Mouse (Mus musculus): ENCODE measurements at regions not wholly inside any gene's neighbourhood (a gene's known extent, or its start where the extent isn't known, plus 50 kb on each side); places are given as distances from the start of the nearest gene placed in this dataset.
"Not testable (repeated sequence)": the region's sequence is repeated elsewhere in the genome, so short reads cannot be mapped to it uniquely, and the experiment has no call there.

GRCm38 (mm10) chr17:13432256-13432655 is 77.9 kb downstream of the Tcp10c start:
- not testable (repeated sequence) for H3K27me3 ChIP-seq; H3K4me1 ChIP-seq; H3K27ac ChIP-seq; H3K9ac ChIP-seq; H3K4me3 ChIP-seq; H3K4me2 ChIP-seq (replicated peaks); ATAC-seq (ENCODE audit: low FRiP score); H3K36me3 ChIP-seq; H3K9me3 ChIP-seq (replicated peaks)
- 80% methylated on average over 3 of the region's 3 CpGs for WGBS

DNA sequence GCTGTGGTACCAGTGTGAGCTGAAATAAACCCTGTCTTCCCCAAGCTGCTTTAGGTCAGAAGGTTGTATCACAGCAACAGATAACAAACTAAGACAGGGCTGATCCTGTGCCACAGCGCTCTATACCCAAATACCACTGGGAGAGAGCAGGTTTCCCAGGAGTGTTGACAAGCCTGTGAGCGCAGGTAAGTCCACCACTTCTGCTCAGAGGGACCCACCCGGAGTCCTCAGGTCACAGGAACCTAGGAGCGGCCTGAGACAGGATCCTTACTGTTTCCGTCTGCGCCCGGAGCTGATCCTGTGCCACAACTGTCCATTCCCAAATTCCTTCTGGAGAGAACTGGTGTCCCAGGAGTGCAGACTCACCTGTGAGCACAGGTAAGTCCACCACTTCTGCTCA is 79.8 kb downstream of the Tcp10c start:
- not testable (repeated sequence) for H3K27ac ChIP-seq; H3K9me3 ChIP-seq (replicated peaks); H3K4me1 ChIP-seq; H3K36me3 ChIP-seq; H3K4me2 ChIP-seq (replicated peaks); H3K9ac ChIP-seq; H3K27me3 ChIP-seq; H3K4me3 ChIP-seq
- WGBS = 88% methylated on average over 7 of the region's 7 CpGs
- peak; percentile 71; the same call in 1 of the 2 replicates for ATAC-seq (ENCODE audit: low FRiP score)

DNA sequence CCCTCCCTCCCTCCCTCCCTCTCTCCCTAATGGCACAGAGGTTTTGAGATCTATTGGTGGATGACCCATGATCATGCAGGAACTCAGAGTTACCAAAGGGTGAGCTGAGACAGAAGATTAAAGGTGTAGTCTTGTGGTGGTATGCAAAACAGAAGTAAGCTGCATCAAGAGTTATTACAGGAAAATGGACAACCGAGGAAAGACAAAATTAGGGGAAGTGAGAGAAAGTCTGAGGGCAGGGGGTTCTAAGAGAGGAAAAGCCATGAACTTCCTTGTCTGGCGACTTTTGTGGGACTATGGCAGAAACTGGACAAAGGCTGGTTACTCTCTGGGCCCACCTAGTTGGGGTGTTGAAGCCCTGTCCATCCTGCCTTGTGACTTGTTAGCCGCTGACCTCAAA is 84.4 kb downstream of the Tcp10c start:
- H3K27ac ChIP-seq; H3K4me1 ChIP-seq; H3K9ac ChIP-seq; ATAC-seq (ENCODE audit: low FRiP score); H3K36me3 ChIP-seq; H3K27me3 ChIP-seq; H3K4me2 ChIP-seq (replicated peaks); H3K4me3 ChIP-seq: not testable (repeated sequence)
- WGBS = 88% methylated on average over 3 of the region's 3 CpGs
- H3K9me3 ChIP-seq (replicated peaks) = peaks cover 20% of the 10 kb centered on the region

DNA sequence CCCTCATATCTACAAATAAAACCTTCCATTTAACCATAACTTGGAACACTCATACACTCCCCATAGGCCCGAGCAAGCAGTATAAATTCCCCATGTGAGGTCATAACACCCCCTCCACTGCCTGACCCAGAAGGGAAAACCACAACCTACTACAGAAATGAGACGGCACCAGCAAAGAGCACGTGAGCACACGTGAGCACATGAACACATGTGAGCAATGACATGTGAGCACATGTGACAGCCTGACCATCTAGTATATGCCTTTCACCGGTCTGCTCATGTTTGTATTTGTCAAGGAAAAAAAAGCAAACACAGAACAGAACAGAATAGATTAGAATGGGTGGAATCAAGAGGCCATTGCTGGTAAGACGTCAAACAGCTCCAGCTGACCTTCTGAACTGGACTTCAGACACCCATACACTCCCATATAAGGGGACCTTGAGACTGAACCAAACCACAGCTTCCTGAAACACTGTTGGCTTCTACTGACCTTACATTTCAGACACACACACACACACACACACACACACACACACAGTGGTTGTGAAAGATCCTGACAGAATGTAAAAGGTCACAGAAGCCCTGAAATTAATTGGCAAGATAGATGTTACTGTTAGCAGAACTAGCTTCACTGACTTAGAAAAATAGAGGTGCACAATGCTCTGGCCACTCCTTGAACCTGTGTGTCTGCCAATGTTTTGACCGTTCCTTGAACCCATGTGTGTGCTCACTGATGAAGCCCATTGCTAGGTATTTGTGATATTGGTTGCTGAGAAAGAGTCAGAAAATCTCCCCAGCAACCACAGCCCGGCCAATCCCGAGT is 86.5 kb downstream of the Tcp10c start:
- WGBS = 83% methylated on average over 9 of the region's 9 CpGs
- not testable (repeated sequence) for H3K27ac ChIP-seq; H3K4me2 ChIP-seq (replicated peaks); H3K27me3 ChIP-seq; H3K36me3 ChIP-seq; H3K4me1 ChIP-seq; H3K4me3 ChIP-seq; H3K9ac ChIP-seq
- peaks cover 18% of the 10 kb centered on the region for H3K9me3 ChIP-seq (replicated peaks)
- 0 out of 2 replicates have a peak, but pooled peaks have one; percentile 30 for ATAC-seq (ENCODE audit: low FRiP score)

DNA sequence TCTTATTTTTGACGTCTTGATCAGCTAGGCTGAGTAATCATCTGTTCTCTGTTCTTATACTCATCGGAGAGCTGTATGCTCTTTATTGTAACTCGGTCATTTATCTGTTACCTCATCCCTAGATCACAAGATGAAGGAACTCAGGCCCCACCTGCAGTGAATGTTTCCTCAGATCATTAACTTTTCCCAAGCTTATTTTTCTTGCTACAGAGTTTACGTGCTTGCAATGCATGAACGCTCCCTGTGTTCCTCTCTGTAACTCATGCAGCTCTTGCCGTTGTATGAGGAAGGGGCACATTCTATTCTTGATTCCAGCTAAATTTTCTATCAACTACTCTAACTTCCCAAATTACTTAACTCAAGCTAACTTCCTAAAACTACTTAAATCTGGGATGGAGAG is 87.9 kb downstream of the Tcp10c start:
- WGBS = 89% methylated on average over 6 of the region's 6 CpGs
- ATAC-seq (ENCODE audit: low FRiP score); H3K4me2 ChIP-seq (replicated peaks); H3K36me3 ChIP-seq; H3K4me1 ChIP-seq; H3K9ac ChIP-seq; H3K4me3 ChIP-seq; H3K27ac ChIP-seq; H3K27me3 ChIP-seq: not testable (repeated sequence)
- H3K9me3 ChIP-seq (replicated peaks) = peaks cover 22% of the 10 kb centered on the region

DNA sequence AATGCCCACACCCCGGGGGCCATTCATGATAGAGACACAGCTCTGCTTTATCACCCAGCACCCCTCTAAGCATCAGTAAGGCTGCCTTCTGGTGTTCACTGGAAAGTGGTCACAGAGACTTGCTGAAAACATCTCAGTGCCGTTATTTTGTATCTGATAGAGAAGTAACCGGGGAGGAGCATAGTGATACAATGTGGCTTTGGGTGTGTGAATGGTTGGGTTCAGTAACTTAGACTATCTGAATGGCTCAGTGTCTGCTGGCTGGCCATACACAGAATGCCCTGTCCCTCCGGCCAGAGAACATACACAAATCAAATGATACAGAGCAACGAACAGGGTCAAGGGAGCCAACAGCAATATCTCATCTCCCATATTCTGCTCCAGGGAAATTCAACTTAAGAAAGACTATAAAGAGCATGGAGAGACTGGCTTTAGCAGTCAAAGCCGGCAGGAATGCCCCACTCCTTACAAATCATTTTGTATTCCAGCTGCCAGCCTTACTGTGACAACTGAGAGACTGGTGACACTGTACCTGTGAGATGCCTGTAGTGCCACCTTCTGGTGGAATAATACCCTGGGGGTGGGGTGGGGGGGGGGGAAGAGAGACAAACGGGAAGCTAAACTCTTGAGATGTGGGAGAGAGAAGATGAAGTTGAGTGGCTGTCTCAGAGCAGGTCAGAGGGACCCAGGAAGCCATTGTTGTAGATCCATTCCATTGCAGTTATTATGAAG is 102.7 kb downstream of the Tcp10c start:
- H3K9ac ChIP-seq; H3K27ac ChIP-seq; H3K4me3 ChIP-seq; H3K27me3 ChIP-seq; ATAC-seq (ENCODE audit: low FRiP score); H3K4me2 ChIP-seq (replicated peaks); H3K4me1 ChIP-seq; H3K36me3 ChIP-seq: not testable (repeated sequence)
- H3K9me3 ChIP-seq (replicated peaks) = peaks cover 23% of the 10 kb centered on the region
- 81% methylated on average over 7 of the region's 7 CpGs for WGBS

DNA sequence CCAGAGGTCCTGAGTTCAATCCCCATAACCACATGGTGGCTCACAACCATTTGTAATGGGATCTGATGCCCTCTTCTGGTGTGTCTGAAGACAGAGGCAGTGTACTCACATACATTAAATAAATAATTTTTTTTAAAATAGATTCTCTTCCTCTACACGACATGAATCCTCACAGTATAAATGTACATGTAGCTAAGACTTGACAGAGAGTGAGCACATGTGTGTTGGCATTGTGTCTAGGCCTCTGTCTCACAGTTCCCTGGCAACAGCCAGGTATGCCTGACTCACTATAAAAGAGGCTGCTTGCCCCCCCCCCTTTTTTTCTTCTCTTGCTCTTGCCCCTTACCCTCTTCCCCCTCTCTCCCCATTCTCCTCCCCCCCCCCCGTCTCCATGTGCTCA is 103.6 kb downstream of the Tcp10c start:
- not testable (repeated sequence) for H3K4me3 ChIP-seq; H3K27ac ChIP-seq; ATAC-seq (ENCODE audit: low FRiP score); H3K27me3 ChIP-seq; H3K9ac ChIP-seq; H3K4me1 ChIP-seq; H3K4me2 ChIP-seq (replicated peaks); H3K36me3 ChIP-seq
- H3K9me3 ChIP-seq (replicated peaks) = peaks cover 15% of the 10 kb centered on the region
- WGBS = 91% methylated on average over 2 of the region's 2 CpGs

- not testable (repeated sequence) for H3K4me2 ChIP-seq (replicated peaks); H3K27ac ChIP-seq; H3K36me3 ChIP-seq; ATAC-seq (ENCODE audit: low FRiP score); H3K27me3 ChIP-seq; H3K9ac ChIP-seq; H3K4me1 ChIP-seq; H3K4me3 ChIP-seq
- WGBS = 50% methylated on average over 1 of the region's 2 CpGs
- peaks cover 15% of the 10 kb centered on the region for H3K9me3 ChIP-seq (replicated peaks)
Observed at GRCm38 (mm10) chr17:13458814-13459213, 104.4 kb downstream of the Tcp10c start.

GRCm38 (mm10) chr17:13462663-13463062 is 108.3 kb downstream of the Tcp10c start:
- 96% methylated on average over 3 of the region's 9 CpGs for WGBS
- not testable (repeated sequence) for H3K36me3 ChIP-seq; H3K9ac ChIP-seq; ATAC-seq (ENCODE audit: low FRiP score); H3K4me1 ChIP-seq; H3K4me3 ChIP-seq; H3K4me2 ChIP-seq (replicated peaks); H3K9me3 ChIP-seq (replicated peaks); H3K27me3 ChIP-seq; H3K27ac ChIP-seq

- H3K27me3 ChIP-seq; ATAC-seq (ENCODE audit: low FRiP score); H3K27ac ChIP-seq; H3K4me2 ChIP-seq (replicated peaks); H3K9ac ChIP-seq; H3K36me3 ChIP-seq; H3K4me3 ChIP-seq; H3K4me1 ChIP-seq; H3K9me3 ChIP-seq (replicated peaks): not testable (repeated sequence)
- WGBS = 39% methylated on average over 4 of the region's 5 CpGs
Observed at GRCm38 (mm10) chr17:13465822-13466221, 111.5 kb downstream of the Tcp10c start.

DNA sequence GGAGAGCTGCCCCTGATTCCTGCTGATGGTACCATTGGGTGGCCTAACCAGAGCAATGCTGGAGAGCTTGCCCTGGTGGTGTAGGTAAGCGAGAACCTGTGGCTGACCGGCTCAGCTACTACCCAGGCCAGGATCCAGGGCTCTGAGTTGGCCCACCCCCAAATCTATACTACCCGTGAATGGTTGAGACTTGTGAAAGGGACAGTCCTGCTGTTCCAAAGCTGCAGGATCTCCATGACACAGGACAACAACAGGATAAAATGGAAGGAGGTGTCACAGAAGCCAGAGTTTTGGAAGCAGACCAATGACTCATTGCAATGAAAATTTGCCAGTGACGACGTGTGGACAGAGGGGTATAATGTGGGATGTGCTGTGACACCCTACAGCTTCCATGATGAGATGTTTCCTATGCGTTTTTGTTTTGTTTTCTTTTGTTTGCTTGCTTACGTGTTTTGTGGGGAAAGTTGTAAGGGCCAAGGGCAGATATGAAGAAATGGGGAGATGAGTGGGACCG is 115.6 kb downstream of the Tcp10c start:
- not testable (repeated sequence) for H3K4me2 ChIP-seq (replicated peaks); H3K4me1 ChIP-seq; H3K9ac ChIP-seq; ATAC-seq (ENCODE audit: low FRiP score); H3K36me3 ChIP-seq; H3K27ac ChIP-seq; H3K27me3 ChIP-seq; H3K4me3 ChIP-seq; H3K9me3 ChIP-seq (replicated peaks)
- WGBS = 83% methylated on average over 8 of the region's 8 CpGs

GRCm38 (mm10) chr17:13472460-13473062 is 118.2 kb downstream of the Tcp10c start:
- 15% methylated on average over 7 of the region's 7 CpGs for WGBS

More at GRCm38 (mm10) chr17:13472460-13473062, 118.2 kb downstream of the Tcp10c start:
- no peaks in the 10 kb centered on the region for H3K27me3 ChIP-seq
- H3K9ac ChIP-seq = no peak overlapping the region
- peak; percentile 73 for ATAC-seq (ENCODE audit: low FRiP score)
- no peak overlapping the region for H3K4me3 ChIP-seq
- no peak overlapping the region for H3K27ac ChIP-seq
- no peak overlapping the region for H3K4me2 ChIP-seq (replicated peaks)
- H3K9me3 ChIP-seq (replicated peaks) = no peaks in the 10 kb centered on the region
- no peaks in the 10 kb centered on the region for H3K4me1 ChIP-seq
- H3K36me3 ChIP-seq = no peaks in the 10 kb centered on the region

Measured in hindbrain, embryonic 12.5 days (tissue).